Mouse (Mus musculus) G1E (cell line): ENCODE measurements around the gene Ret. TPM values are rescaled to one million over a fixed set of nuclear protein-coding genes. Genes with fewer than 3 reads are reported as not detected.

ENCODE experiments used
- ATAC-seq: 2 replicates; pipeline ENCODE4 v1.8.0; 2016; ENCODE audit warnings: mild to moderate bottlenecking; ENCODE audit not compliant: insufficient number of reproducible peaks, poor library complexity, low FRiP score, severe bottlenecking; ENCODE audit errors: extremely low read depth
- DNase-seq: peaks from one replicate; pipeline ENCODE4 v3.0.0; 2012; ENCODE audit warnings: low spot score
- H3K27me3 ChIP-seq: 2 replicates; pipeline ENCODE4 v1.6.1; 2012; ENCODE audit warnings: mild to moderate bottlenecking, low read length, inconsistent platforms; ENCODE audit not compliant: insufficient read depth
- H3K36me3 ChIP-seq: replicated peaks from 2 replicates; pipeline ENCODE3; 2012; ENCODE audit warnings: mild to moderate bottlenecking, inconsistent platforms
- H3K4me1 ChIP-seq: 2 replicates; pipeline ENCODE4 v1.6.1; 2012; ENCODE audit warnings: low read depth, low read length, inconsistent platforms, mixed read lengths; ENCODE audit not compliant: insufficient read depth
- H3K4me3 ChIP-seq: 2 replicates; pipeline ENCODE4 v1.5.1; 2012; ENCODE audit warnings: low read depth, mild to moderate bottlenecking, inconsistent platforms, low read length, moderate library complexity, mixed read lengths
- H3K9me3 ChIP-seq: replicated peaks from 2 replicates; pipeline ENCODE4 v1.6.1; 2012; ENCODE audit warnings: inconsistent platforms
- CTCF ChIP-seq: IDR thresholded peaks from 2 replicates; pipeline ENCODE4 v1.5.1; 2012; ENCODE audit warnings: low read depth, low read length, inconsistent platforms, mixed read lengths
- GATA1 ChIP-seq: IDR thresholded peaks from 2 replicates; pipeline ENCODE4 v1.6.1; 2012; ENCODE audit warnings: borderline replicate concordance, low read length, inconsistent platforms, mixed read lengths
- GATA2 ChIP-seq: IDR thresholded peaks from 2 replicates; pipeline ENCODE4 v1.6.1; 2012; ENCODE audit warnings: low read depth, low read length, inconsistent platforms, borderline replicate concordance
- POLR2AphosphoS5 ChIP-seq: IDR thresholded peaks from 2 replicates; pipeline ENCODE4 v1.6.1; 2012; ENCODE audit warnings: low read depth, low read length, inconsistent platforms; ENCODE audit not compliant: insufficient replicate concordance
- TAL1 ChIP-seq: conservative IDR thresholded peaks from 2 replicates; pipeline ENCODE4 v1.6.1; 2012; ENCODE audit warnings: low read depth, low read length, inconsistent platforms, mixed read lengths
- polyA plus RNA-seq: library from polyadenylated mRNA; stranded (reverse); fragments of >175 nt; gene quantifications from 2 replicates; pipeline ENCODE4 v1.2.3, GENCODE M21; 2012
- total RNA-seq, 2 experiments: library from RNA; stranded (forward) in 1 of 2; stranded (reverse) in 1 of 2; fragments of 200-1000 nt in 1 of 2; fragments of >200 nt in 1 of 2; fragmentation: Nextera tagmentation in 1 of 2; gene quantifications; 2 replicates each; pipeline ENCODE4 v1.2.3; 2014 to 2017

The Ret gene
- total and polyA plus RNA-seq, 3 experiments = 0.05 TPM; not detected in 2

DNA sequence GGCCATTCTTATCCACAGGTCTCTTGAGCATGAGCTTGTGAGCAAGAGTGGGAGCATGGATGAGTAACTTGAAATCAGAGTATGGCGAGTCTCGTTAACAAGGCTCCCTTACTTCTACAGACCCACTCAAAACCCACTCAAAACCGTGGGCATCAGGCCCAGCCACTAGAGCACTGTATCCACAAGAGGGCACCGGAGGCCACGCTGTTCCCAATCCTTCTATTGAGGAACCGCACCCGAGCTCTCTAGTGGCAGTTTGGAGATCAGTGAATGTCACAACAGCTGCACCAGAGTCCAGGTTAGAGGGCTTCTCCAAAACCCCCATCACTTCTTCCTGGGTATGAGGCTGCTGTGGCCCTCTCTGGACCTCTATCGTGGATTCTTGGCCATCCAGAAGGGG is 2.4 kb downstream of the Ret start:
- ATAC-seq = no peak
- no peaks in the 10 kb centered on the region for H3K4me1 ChIP-seq
- H3K27me3 ChIP-seq = peaks cover 3% of the 10 kb centered on the region; the same call in 1 of the 2 replicates
- peaks cover 9% of the 10 kb centered on the region for H3K9me3 ChIP-seq
- no peak for DNase-seq
- H3K4me3 ChIP-seq = no peak overlapping the region
- H3K36me3 ChIP-seq = no peaks in the 10 kb centered on the region
- TF ChIP-seq TAL1 (no peak), CTCF (no peak), GATA2 (no peak), GATA1 (no peak), POLR2AphosphoS5 (no peak)

DNA sequence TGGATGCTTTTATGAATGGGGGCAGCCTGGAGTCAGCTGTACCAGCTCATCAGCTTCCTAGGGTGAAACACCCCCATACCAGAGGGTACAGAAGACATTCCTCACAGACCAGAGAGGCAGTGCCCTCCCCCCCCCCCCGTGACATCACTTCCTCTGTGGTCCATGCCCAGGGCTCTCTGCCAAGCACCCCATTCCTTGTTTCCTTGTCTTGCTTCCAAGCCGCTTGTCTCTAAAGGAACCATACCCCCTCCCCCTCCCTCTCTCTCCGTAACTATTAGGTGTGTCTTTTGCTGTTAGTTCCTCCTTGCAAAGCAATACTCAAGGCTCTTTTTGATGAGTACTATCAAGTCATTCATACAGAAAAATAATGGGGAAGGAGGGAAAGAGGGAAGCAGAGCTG is 4.6 kb downstream of the Ret start:
- DNase-seq (no peak), ATAC-seq (no peak)
- no peaks in the 10 kb centered on the region for H3K36me3 ChIP-seq
- peaks cover 9% of the 10 kb centered on the region for H3K9me3 ChIP-seq
- H3K4me1 ChIP-seq = no peaks in the 10 kb centered on the region
- H3K27me3 ChIP-seq = peaks cover 3% of the 10 kb centered on the region; the same call in 1 of the 2 replicates
- no peak for TF ChIP-seq GATA2
- no peak for TF ChIP-seq TAL1
- TF ChIP-seq GATA1 = no peak
- no peak overlapping the region for H3K4me3 ChIP-seq

DNA sequence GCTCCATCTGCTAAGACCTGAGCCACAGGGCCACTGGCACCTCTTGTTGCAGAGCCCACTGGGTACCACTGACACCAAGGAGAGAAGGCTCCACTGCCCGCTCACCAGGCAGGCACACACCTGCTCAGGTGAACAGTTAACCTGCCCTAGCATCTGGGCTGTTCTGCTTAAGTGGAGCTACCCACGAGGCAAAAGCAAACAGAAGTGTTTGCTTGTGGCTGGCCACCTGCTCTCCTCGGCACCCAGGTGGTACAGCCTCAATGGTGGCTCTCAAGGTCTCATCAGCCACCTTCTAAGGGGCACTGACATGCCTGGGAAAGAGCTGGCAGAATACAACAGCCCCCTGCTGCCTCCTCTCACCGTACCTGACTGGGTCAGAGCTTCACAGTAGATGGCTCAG is 5.3 kb downstream of the Ret start:
- Histone ChIP-seq H3K27me3 (no peaks in the 10 kb centered on the region), H3K9me3 (peaks cover 4% of the 10 kb centered on the region), H3K4me1 (no peaks in the 10 kb centered on the region), H3K36me3 (no peaks in the 10 kb centered on the region), H3K4me3 (no peak overlapping the region)
- TF ChIP-seq TAL1 (no peak), POLR2AphosphoS5 (no peak), GATA1 (no peak), CTCF (no peak), GATA2 (no peak)
- DNase-seq (no peak), ATAC-seq (no peak)

DNA sequence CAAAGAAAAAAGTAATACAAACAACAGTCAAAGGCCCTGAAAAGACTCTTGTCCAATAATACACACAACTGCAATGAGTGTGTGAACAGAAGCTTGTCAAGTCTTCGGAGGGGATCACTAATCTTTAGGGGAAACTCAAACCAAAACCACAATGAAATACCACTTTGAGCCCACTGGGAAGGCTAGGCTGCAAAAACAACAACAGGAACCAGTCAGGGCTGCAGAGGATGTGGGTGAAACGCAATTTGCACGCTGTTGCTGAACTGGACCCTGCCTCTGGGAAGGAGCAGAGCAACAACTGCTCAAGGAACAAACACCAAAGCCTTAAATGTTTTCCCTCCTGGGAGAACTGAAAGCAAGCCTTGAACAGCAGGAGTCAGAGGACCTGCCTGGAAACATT is 7.8 kb downstream of the Ret start:
- Histone ChIP-seq H3K4me3 (no peak overlapping the region), H3K27me3 (no peaks in the 10 kb centered on the region), H3K36me3 (no peaks in the 10 kb centered on the region), H3K9me3 (no peaks in the 10 kb centered on the region), H3K4me1 (no peaks in the 10 kb centered on the region)
- ATAC-seq (no peak), DNase-seq (no peak)
- TF ChIP-seq CTCF = no peak
- TF ChIP-seq TAL1 = no peak
- no peak for TF ChIP-seq GATA1
- TF ChIP-seq GATA2 = no peak
- TF ChIP-seq POLR2AphosphoS5 = no peak

DNA sequence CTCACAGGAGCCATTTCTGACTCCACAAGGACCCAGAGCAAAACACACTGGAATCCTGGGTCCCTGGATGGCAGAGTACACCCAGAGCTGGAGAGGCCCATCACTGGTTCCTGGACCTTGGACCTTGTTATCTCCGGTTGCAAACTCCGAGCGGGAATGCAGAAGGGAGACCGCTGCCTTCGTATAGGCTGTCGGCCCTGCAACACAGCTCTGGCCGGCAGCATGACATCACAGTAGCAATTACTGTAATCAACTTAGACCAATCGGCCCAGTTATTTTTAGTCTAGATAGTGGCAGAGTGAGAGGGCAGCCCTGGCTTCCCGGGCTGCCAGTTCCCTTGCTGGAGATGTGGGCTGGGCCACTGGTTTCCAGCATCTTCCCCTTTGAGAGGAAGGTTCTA is 8.9 kb downstream of the Ret start:
- no peaks in the 10 kb centered on the region for H3K4me1 ChIP-seq
- no peak for TF ChIP-seq GATA1
- no peak for TF ChIP-seq CTCF
- no peak for TF ChIP-seq GATA2
- TF ChIP-seq POLR2AphosphoS5 = no peak
- ATAC-seq (no peak), DNase-seq (no peak)
- H3K27me3 ChIP-seq = no peaks in the 10 kb centered on the region
- no peak overlapping the region for H3K4me3 ChIP-seq
- no peaks in the 10 kb centered on the region for H3K9me3 ChIP-seq
- H3K36me3 ChIP-seq = no peaks in the 10 kb centered on the region

DNA sequence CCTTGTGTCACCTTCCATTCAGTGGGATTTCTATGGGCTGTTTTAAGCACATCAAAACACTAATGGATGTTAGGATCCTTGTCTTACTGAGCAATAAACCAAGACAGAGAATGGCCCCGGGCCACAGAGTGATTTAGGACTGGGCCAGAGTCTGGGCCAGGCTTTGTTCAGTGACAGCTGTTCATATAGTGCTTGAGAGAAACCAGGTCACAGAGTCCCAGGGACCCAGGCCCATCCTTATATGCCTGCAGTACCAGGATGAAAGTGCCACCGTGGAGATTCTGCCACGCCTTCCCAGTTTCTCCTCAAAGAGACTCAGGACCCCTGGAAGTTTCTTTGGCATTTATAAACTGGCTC is 10.3 kb downstream of the Ret start:
- DNase-seq = no peak
- Histone ChIP-seq H3K4me1 (no peaks in the 10 kb centered on the region), H3K27me3 (no peaks in the 10 kb centered on the region), H3K9me3 (no peaks in the 10 kb centered on the region), H3K36me3 (no peaks in the 10 kb centered on the region), H3K4me3 (no peak overlapping the region)
- no peak for ATAC-seq
- no peak for TF ChIP-seq POLR2AphosphoS5
- TF ChIP-seq CTCF = no peak
- TF ChIP-seq TAL1 = no peak
- no peak for TF ChIP-seq GATA2
- no peak for TF ChIP-seq GATA1
